Mouse (Mus musculus): ENCODE results near the gene Glt6d1.
"Not testable (repeated sequence)": the region's sequence is repeated elsewhere in the genome, so short reads cannot be mapped to it uniquely, and the experiment has no call there.

The Glt6d1 gene

DNA sequence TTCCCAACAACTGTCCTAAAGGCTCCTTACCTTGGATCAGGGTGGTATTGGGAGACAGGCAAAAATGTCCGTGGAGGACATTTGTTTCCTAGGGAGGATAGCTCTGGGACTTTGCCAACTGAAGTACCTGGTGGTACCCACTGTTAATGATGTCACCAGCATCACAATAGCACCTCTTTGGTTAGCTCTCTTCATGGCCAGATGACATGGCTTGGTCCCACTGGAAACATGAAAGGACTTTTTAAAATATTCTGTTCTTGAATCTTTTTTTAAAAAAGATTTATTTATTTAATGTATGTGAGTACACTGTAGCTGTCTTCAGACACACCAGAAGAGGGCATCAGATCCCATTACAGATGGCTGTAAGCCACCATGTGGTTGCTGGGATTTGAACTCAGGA, at the start of gene Glt6d1:
Gene Glt6d1 (minus strand): TSS at position 101 of the 400 bp plus-strand sequence.
- not testable (repeated sequence) for DNase-seq (ENCODE audit: low read depth, low spot score)

DNA sequence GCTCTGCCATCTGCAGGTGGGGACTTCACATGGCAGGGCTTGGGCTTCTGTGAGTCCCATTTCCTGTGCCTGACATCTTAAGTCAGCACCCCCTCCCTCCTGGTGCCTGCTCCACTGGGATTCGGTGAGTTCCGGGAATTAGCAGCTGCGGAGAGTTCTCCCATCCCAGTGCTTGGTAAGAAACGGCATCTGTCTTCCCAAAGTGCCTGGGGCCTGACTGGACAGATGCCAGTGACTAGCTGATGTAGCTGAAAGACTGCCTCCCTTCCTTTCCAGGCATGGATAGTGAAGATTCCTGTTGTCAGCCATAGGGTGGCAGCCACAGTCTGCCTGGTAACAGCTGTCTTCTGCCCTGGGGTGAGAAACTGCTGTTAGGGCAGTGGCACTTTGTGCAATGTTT, 49.8 kb upstream of the Glt6d1 start:
- DNase-seq (ENCODE audit: low read depth, low spot score) = no peak

DNA sequence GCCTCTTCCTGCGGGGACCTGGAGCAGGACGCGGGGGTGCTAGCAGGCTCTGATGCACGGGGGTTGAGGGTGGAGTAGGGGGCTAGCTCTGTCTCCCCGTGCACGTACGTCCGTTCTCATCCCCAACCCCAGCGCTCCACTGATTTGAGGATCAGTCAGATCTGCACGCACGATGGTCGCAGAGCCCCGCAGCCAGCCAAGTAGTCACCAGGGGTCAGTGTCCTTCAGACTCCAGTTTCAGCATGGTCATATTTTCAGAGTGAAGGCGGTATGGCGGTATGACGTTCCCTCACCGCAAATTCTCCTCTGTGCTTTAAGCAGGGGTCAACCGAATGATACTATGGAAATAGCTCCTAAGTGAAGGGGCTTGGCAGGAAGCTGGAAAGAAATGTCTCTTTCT, 48.6 kb upstream of the Glt6d1 start:
- no peak for DNase-seq (ENCODE audit: low read depth, low spot score)

DNA sequence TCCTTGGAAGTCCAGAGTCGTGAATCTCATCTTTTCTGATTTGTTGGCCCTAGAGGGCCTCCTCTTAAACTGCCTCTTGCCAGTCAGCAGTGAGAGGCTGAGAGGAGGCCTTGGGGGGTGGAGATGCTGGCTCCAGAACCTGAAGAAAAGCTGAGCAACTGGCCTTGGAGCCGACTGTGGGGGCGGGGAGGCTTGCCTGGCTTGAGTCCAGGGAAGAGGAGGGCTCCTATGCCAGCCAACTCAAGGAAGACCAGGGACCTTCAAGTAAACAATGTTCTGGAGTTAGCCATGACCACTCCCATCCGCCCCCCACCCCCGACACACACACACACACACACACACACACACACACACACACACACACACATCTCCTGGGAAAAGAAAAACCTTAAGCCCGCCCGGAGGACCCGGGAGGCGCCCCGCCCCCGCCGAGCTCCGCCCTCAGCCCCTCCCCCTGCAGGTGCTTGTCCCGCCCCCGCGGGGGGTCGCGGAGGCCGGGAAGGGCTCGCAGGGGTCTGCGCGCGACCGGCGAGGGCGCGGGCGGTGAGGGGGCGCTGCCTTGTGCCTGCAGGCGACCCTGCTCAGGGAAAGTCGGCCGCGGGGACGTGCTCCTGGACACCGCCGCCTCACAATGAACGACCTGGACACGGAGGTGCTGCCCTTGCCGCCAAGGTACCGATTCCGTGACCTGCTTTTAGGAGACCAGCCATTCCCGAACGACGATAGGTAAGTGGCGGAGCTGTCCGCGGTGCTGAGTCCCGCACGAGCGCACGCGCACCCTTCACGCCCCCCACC, 47.9 kb upstream of the Glt6d1 start, which contains the start of gene Kcnt1:
Gene Kcnt1 (plus strand): TSS at position 398 of the 795 bp plus-strand sequence.
- DNase-seq (ENCODE audit: low read depth, low spot score) = peak; percentile 8

DNA sequence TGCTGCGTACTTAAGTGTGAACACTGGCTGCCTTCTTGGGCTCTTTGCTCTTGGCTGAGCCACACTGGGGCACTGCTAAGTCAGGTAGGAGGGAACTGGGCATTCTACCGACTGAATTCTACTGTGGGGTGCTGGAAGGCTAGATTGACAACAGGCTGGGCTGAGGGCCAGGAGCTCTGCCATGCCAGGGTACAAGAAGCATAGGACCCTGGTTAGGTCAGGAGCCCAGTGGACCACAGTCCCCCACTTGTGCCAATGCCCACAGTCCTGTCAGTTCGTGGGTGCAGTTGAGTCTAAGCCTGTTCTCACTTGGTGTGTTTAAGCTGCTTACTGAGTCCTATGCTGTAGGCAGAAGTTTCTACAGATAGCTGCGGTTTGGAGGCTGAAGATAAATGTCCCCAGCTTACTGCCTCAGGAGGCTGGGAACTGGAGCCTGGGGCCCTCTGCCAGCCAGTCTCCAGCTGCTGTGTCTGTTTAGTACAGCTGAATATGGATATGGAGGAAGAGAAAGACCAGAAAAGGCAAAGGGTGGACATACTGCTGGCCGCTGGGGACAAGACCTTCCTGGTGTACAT, 47.1 kb upstream of the Glt6d1 start:
- no peak for DNase-seq (ENCODE audit: low read depth, low spot score)

DNA sequence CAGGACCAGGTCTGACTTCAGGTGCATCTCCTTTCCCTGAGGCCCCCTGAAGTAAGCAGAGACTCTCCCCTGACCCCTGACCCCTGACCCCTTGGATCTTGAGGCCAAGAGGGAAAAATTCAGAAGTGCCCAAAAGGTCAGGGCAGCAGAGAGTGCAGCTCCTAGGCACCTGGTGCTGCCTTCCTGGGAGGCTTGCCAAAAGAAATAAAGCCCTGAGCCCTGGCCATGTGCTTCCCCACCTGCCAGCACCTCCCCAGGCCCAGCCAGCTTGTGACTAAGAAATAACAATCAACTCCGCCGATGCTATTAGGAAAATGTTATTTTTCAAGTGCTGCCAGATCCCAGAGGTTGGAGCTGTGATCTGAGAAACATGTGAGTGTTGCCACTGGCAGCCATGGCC, 46.4 kb upstream of the Glt6d1 start:
- no peak for DNase-seq (ENCODE audit: low read depth, low spot score)

DNA sequence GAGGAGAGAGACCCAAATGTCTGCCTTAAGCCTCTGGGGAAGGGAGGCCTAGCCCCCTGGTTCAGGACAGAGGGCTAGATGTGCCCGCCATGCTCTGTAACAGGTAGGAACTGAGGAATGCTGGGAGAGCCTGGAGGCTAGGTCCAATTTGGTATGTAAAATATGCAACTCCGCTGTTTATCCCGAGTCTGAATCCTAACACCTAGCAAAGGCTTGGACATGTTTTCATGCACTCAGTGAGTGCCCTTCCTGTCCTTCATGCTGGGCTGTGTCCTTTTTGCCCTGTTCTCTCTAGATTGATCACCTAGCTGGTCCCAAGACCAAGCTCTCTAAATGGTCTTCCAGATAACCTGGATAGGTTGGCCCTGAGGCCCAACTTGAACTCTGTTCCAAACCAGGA, 44.2 kb upstream of the Glt6d1 start:
- DNase-seq (ENCODE audit: low read depth, low spot score) = no peak

DNA sequence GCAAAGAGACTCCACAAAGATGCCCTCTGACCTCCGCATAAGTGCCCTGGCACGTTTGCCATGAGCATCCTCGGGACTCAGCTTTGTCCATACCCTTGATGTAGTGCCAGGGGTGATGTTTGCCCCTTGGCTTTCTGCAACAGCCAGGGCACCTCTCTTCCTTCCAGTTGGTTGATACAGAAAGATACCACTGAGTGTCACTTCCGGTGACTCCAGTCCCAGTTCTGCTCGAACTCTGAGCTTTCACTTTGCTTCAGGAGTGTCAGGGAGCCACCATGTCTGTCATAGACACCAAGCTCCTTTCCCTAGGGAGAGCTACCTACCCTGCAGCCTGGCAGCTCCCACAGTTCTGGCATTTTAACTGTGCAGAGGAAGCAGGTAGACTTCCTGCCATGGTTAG, 38.4 kb upstream of the Glt6d1 start:
- DNase-seq (ENCODE audit: low read depth, low spot score) = peak; percentile 41

DNA sequence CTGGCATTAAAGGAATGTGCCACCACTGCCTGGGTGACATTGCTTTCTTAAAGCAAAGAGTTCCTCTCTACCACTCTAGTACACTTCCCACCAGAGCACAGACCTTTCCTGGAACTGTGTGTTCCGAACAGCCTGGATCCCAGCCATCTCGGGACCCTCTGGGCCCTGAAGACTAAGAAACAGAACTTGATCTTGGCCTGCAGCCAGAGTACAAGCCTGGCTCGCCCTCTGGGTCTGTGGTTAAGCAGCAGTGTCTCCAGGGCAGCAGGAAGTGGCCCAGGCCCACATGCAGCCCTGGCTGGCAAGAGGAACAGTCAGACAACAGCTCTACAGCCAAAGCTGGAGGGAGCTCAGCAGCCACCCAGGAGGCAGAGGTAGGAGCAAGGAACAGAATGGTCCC, 37.0 kb upstream of the Glt6d1 start:
- DNase-seq (ENCODE audit: low read depth, low spot score) = peak; percentile 33

DNA sequence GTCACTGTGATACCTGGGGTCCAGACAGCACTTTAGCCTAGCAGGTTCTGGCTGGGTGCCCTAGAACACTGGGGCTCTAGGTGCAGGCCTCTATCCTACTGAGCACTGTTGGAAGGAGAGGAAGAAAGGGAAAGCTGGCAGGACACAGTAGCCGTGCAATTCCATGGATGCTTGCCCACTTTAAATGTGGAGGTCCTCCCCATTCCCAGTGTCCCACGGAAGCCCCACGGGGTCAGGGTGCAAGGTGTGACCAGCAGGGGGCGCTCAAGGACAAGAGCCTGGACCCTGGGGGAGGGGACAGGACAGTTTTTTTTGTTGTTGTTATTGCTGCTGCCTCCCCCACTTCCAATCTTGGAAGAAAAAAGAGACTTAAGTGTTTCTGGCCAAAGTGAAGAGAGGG, 34.7 kb upstream of the Glt6d1 start:
- DNase-seq (ENCODE audit: low read depth, low spot score) = peak; percentile 69

DNA sequence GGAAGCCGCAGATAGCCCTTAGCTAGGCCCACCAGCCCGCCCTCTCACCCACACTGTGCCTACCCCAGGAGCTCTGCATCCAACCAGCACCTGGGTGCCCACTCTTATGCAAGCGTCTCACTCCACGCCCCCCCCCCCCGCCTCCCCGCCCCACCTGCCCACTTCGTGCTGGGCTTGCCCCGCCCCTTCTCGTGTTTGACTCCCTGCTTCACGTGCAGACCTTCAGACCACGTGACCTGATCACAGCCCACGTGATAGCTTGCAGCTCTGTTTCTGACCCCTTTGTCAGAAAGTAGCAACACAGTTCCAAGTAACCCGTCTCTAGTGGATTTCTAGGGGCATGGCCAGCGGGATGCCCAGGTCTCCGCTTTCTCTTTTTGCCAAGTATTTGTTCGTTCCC, 31.6 kb upstream of the Glt6d1 start, which contains the start of gene Sohlh1:
Gene Sohlh1 (minus strand): TSS at position 23 of the 400 bp plus-strand sequence.
- no peak for DNase-seq (ENCODE audit: low read depth, low spot score)

DNA sequence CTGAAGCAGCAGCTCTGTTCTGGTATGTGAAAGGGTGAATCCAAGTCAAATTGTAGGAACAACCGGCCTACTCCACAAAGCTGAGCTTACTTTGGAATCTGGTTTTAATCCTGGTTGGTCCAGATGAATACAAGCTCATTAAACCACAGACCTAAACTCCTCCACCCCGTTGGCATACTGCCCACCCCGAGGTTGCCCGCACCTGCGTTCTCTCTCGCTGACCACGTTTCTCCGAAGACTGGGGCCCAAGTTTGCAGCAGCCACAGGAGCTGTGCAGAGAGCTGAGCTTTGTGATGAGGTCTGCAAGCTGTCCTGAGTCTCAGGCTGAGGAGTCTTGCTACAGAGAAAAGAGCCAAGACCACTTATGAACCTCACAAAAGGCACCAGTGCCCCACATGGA, 30.9 kb upstream of the Glt6d1 start:
- no peak for DNase-seq (ENCODE audit: low read depth, low spot score)

DNA sequence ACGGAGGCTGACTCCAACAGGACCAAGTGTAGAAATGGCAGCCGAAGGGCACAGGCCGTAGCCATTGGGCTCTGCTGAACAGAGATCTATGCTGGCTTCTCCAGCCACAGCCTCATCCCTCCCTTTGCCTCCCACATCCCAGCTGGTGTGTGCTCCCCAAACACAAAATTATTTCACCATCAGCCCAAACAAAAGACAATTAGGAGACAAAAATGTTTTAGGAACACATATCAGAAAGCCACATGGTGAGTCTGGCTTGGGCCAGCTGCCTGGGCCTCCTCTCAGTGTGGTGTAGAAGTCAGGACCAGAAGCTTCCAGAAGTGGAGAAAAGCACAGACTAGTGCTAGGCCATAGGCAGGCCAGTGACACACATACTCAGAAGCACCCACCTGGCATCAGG, 28.4 kb upstream of the Glt6d1 start:
- DNase-seq (ENCODE audit: low read depth, low spot score) = no peak

DNA sequence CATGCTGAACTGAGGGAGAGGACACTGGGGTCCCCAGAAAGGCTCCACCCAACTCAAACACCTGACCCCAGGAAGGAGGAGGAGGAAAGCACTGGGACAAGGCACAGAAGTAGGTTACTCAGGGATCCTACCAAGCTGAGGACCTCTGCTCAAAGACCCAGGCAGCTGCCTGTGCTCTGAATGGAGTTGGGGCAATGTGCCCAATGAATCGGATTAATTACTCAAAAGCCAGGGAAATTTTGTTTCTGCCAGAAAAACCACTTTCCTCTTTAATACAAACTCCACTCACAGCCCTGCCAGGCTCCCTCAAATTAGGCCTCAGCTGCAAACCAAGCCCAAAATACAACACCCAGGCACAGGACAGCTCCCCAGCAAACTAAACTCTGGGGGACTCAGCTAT, 27.1 kb upstream of the Glt6d1 start:
- DNase-seq (ENCODE audit: low read depth, low spot score) = no peak

DNA sequence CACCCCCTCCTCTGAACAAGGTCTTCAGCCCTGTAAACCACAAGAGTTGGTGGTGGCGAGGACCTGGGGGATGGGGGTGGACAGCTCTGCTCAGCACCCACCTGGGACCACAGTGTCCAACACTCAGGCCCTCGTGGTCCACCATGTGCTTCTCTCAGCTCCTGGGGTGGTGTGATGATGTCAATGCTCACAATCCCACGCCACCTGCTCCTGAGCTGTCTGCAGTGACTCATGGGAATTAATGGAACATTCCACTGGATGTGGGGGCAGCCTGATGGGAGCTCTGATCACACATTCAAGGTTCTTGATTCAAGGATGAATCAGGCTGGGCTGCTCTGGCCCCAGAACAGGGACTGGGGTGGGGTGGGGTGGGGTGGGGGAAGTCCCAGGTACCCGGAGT, 26.5 kb upstream of the Glt6d1 start:
- DNase-seq (ENCODE audit: low read depth, low spot score) = no peak

DNA sequence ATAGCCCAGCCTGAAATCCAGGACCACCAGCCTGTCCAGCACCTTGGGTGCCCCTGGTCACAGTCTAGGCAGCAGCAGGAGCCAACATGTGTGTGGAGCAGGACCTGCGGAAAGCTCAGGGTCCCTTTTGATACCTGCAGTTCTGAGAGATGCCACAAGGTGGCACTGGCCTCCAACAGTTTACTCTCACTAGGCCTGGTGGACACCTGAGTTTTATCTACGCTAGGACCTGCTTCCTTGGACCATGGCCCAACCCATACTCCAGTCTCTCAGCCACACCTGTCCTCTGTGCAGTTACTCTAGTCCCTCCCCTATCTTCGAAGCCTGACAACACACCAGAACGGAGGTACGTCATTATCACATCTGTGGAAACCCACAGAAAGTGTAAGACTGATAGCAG, 20.6 kb upstream of the Glt6d1 start:
- DNase-seq (ENCODE audit: low read depth, low spot score) = peak; percentile 79

DNA sequence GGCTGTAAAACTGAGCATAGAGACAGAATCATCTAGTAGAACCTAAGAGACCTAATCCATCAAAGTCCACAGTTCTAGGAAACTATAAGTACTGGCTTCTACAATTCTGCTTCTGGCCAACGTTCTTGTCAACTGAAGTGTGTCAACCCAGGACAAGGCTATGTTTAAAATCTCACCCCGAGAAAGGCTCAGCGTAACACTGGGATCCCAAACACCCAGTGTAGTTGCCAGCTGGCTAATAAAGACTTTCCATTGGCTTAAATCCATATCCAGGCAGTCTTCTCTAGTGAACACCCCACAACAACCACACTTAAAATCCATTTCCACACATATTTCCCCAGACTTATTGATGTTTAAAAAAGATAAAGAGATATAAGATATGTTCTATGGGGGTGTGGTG, 15.1 kb upstream of the Glt6d1 start:
- DNase-seq (ENCODE audit: low read depth, low spot score) = no peak

DNA sequence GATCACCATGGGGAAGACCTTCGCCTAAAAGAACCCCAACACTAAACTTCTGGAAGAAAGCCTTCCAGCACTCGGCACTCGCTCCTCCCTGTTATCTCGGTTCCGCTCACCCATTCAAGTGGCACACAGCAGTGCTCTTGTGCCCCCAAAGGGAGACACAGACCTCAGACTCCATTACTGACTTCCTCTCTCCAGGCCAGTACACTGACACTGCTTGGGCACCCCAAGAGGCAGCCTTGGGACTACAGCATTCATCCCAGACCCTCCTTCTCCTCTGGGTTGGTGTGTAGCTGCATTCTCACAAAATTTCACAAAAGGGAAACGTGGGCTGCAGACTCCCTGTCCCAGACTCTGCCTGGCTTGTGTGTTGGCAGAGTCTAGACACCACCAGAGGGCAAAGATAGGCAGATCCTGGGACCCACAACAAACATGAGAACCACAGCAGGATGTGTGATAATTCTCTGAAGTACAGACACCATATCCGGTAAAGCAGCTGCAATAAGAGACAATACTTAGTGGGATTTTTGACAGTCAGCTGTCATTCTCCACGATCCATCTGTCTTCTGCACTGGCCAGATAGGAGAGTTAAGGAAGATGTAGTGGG, 12.8 kb upstream of the Glt6d1 start:
- DNase-seq (ENCODE audit: low read depth, low spot score) = peak; percentile 41

DNA sequence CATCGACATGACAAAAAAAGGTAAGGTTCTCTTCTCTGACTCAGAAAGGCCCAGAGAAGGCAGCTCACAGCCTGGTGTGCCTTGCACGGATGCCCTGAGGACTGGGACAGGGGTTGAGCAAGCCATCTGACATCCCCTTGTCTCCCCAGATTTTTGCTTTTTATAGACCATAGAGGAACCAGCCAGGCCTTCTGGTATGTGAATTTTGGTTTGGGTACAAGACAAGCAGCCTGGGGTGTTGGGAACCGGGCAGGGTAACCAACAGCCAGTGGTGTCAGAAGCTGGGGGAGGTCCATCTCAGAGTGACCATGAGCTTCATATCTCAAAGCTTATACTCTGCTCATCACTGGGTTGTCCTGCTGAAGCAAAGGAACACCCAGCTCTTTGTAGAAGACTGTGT, 9.1 kb upstream of the Glt6d1 start:
- no peak for DNase-seq (ENCODE audit: low read depth, low spot score)

DNA sequence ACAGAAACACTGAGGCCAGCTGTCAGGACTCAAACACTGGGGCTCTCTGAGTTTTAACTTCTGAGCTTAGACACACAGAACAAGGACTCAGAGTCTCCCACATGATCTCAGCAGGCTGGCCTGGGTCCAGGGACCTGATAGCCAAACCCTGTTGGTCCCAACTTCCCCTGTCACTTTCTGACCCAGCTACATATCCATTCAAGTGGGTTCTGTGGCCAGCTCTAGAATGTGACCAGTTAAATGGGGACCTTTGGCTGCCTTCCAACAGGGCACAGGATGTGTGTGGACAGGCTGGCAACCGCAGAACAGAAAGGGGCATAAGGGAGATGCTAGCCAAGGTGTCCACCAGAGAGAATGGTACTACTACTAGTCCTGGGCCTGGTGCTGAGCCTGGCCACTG, 7.2 kb upstream of the Glt6d1 start, which contains the start of gene Lcn9:
Gene Lcn9 (plus strand): TSS at position 348 of the 400 bp plus-strand sequence.
- no peak for DNase-seq (ENCODE audit: low read depth, low spot score)

DNA sequence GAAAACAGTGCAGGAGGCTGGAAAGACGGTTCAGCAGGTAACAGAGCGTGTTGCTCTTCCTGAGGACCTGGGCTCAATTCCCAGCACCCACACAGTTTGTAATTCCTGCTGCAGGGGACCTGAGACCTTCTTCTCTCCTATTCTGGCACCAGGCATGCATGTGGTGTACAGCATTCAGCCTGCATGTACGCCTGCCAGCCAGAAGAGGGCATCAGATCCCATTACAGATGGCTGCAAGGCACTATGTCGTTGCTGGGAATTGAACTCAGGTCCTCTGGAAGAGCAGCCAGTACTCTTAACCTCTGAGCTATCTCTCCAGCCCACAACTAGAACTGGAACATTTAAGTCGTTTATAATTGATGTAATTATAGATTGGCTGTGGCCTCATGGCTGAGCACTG, 2.3 kb downstream of the Glt6d1 start:
- DNase-seq (ENCODE audit: low read depth, low spot score) = no peak

DNA sequence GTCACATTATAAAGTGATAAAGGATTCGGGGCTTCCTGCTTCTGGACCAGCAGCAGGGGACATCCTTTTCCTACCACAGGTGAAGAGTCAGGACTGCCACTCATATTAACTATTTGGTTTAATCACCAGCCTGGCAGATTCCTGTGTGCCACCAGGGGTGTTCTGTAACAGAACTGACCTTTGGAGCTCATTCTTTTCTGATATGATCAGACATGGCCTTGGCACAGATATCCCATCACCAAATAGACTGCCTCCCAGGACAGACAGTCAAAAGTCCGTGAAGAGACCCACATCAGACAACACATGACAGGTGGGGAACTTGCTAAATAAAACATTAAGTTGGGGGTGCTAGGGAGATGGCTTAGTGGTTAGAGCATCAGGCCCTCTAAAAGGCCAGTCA, 3.9 kb downstream of the Glt6d1 start:
- no peak for DNase-seq (ENCODE audit: low read depth, low spot score)

DNA sequence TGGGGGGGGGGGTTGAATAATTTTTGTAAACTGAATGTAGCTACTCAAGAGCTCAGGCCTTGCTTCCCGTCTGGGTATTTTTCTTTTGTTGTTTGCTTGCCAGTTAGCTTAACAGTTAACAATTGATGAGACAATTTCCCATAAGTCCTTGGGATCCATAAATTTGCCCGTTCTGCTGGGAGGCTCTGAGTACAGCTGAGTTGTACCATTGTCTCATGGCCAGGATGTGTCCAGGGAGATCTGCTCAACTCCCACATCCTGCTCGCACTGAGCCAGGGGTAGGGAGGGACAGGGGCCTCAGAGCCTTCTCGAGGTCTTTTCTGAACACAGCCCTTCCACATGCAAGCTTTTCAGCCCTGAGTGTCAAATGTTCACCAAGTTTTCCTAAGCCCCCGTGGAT, 17.6 kb downstream of the Glt6d1 start:
- DNase-seq (ENCODE audit: low read depth, low spot score) = no peak

Data from CD4-positive, CD25-positive, alpha-beta regulatory T cell, adult 2 months (primary cell).